Mouse (Mus musculus) liver, embryonic 12.5 days (tissue): Measurements from ENCODE around the gene Gm20458. TPM values are rescaled to one million over a fixed set of nuclear protein-coding genes. Genes with fewer than 3 reads are reported as not detected.

Experiments
- ATAC-seq: fragments of 200-750 bp; cut with Nextera tagmentation; 2 replicates; pipeline ENCODE4 v1.8.0; 2017; ENCODE audit warnings: moderate number of reproducible peaks, mild to moderate bottlenecking, moderate library complexity
- H3K27ac ChIP-seq: fragments of 300-500 bp; sonication (generic); 2 replicates; pipeline ENCODE4 v1.5.1; 2016; ENCODE audit warnings: mild to moderate bottlenecking
- H3K27me3 ChIP-seq: fragments of 300-500 bp; sonication (generic); replicated peaks from 2 replicates; pipeline ENCODE4 v1.6.1; 2016; ENCODE audit warnings: mild to moderate bottlenecking, moderate library complexity
- H3K36me3 ChIP-seq: fragments of 300-500 bp; sonication (generic); 2 replicates; pipeline ENCODE4 v1.6.1; 2016; ENCODE audit warnings: mild to moderate bottlenecking, moderate library complexity
- H3K4me1 ChIP-seq: fragments of 300-500 bp; sonication (generic); 2 replicates; pipeline ENCODE4 v1.6.1; 2016
- H3K4me2 ChIP-seq: fragments of 300-500 bp; sonication (generic); 2 replicates; pipeline ENCODE4 v1.6.1; 2016; ENCODE audit warnings: mild to moderate bottlenecking, moderate library complexity
- H3K4me3 ChIP-seq: fragments of 300-500 bp; sonication (generic); 2 replicates; pipeline ENCODE4 v1.5.1; 2016; ENCODE audit warnings: mild to moderate bottlenecking, moderate library complexity
- H3K9ac ChIP-seq: fragments of 300-500 bp; sonication (generic); 2 replicates; pipeline ENCODE4 v1.6.1; 2016; ENCODE audit warnings: mild to moderate bottlenecking, moderate library complexity
- H3K9me3 ChIP-seq: fragments of 300-500 bp; sonication (generic); replicated peaks from 2 replicates; pipeline ENCODE4 v1.6.1; 2016; ENCODE audit warnings: mild to moderate bottlenecking, moderate library complexity
- WGBS: fragments of 180-500 bp; shearing (Covaris S2); methylation state at CpG from one replicate; pipeline ENCODE4 v1.1.7; 2016; ENCODE audit not compliant: insufficient replicate concordance; 5-methylcytosine and 5-hydroxymethylcytosine counted together
- polyA plus RNA-seq: library from polyadenylated mRNA; unstranded; fragments of >200 nt; fragmentation: Nextera tagmentation; extraction: Ambion mirVana; gene quantifications from 2 replicates; pipeline ENCODE4 v1.2.1, GENCODE M21; 2016

The Gm20458 gene
- polyA plus RNA-seq, 1 experiment from 2014 or later: 5.2 TPM

DNA sequence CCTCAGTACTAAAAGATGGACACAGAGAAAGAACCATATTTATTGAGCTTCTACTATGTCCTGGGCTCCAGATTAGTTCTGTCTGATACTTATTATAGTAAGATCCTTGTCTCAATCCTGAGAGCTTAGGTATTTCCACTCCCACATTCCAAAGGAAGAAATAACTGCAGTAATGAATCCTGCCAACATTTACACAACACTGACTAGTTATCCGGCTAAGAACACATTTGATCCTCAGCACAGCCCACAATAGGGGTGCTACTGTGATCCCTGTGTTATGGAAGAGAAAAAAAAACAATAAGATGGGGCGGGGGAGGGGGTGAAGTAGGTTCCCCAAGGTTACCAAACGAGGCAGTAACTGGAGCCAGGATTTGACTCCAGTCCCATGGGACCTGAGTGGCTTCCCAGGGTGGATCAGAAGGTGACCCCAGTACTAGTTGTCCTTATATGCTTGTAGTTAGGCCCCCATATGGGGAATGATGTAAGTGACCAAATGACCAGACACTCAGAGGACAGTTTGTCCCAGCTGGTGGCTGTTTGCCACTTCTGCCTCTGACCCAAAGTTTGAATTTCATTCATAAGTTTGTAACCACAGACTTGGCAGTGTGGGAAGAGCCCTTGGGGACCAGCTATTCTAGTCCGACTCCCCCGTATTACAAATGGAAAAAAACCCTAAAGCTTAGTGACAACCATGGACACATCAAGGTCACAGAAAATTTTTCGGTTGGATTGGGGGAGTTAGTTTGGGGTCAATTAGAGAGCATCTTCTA lies 5.2 kb upstream of the Gm20458 start:
- Histone ChIP-seq H3K27me3 (peaks cover 34% of the 10 kb centered on the region), H3K4me2 (no peak overlapping the region), H3K36me3 (no peaks in the 10 kb centered on the region), H3K9ac (no peak overlapping the region), H3K4me3 (no peak overlapping the region), H3K27ac (no peak overlapping the region), H3K9me3 (no peaks in the 10 kb centered on the region), H3K4me1 (peaks cover 11% of the 10 kb centered on the region; the same call in 1 of the 2 replicates)
- no peak for ATAC-seq
- WGBS: 57% methylated on average over 6 of the region's 6 CpGs

DNA sequence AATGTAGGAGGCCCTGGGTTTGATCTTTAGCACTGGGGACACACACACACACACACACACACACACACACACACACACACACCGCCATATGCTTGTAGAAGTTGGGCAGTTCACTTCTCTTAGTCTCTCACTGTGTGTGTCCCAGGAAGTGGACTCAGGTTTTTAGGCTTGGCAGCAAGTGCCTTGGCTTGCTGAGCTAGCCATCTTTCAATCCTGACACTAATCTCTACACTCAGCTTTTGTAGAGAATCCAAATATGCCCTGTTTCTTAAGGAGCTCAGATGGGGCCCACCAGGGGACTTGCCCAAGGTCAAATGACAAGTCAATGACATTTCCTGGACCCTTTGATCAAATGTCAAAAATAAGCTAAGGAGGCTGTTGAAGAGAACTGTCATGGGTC lies 4.4 kb upstream of the Gm20458 start:
- ATAC-seq: no peak

DNA sequence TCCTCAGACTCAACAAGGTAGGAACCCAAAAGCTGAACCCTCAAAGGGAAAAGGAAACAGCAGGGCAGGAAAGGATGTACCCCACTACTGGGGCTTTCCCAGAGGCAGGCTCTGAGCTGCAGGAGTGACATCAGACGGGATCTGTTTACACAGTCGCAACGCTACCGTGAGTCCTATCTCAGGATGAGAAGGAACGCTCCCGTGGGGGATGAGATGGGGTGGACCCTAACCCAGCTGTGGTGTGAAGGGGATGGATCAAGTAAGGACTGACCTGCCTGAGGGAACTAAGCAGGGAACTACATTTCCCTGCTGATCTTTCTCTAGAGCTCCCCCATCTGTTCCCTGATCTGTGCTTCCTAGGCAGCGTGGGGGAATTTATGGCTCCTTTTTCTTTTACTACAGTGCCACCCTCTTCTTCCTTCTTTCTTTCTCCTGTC lies 3.9 kb upstream of the Gm20458 start, which contains the start of gene Sys1:
TSS of gene Sys1 (plus strand) at position 101 of the 437 bp plus-strand sequence.
- peak within 1 kb of the TSS; percentile 33 for H3K4me2 ChIP-seq
- WGBS: 4% methylated on average over 7 of the region's 7 CpGs
- H3K9me3 ChIP-seq: no peaks in the 10 kb centered on the region
- H3K27ac ChIP-seq: peak within 1 kb of the TSS; percentile 61
- H3K36me3 ChIP-seq: no peaks in the 10 kb centered on the region
- H3K4me3 ChIP-seq: no peak within 1 kb of the TSS
- H3K4me1 ChIP-seq: peaks cover 15% of the 10 kb centered on the region
- ATAC-seq: no peak
- H3K9ac ChIP-seq: peak within 1 kb of the TSS; percentile 25; the same call in 1 of the 2 replicates
- peaks cover 33% of the 10 kb centered on the region for H3K27me3 ChIP-seq

More for the DNA sequence above, 4.4 kb upstream of the Gm20458 start:
- Histone ChIP-seq H3K27ac (peak overlapping the region; percentile 52), H3K4me2 (no peak overlapping the region), H3K36me3 (no peaks in the 10 kb centered on the region), H3K4me1 (peaks cover 11% of the 10 kb centered on the region; the same call in 1 of the 2 replicates), H3K9me3 (no peaks in the 10 kb centered on the region), H3K4me3 (no peak overlapping the region), H3K9ac (no peak overlapping the region), H3K27me3 (peaks cover 34% of the 10 kb centered on the region)
- 56% methylated on average over 1 of the region's 1 CpGs for WGBS

DNA sequence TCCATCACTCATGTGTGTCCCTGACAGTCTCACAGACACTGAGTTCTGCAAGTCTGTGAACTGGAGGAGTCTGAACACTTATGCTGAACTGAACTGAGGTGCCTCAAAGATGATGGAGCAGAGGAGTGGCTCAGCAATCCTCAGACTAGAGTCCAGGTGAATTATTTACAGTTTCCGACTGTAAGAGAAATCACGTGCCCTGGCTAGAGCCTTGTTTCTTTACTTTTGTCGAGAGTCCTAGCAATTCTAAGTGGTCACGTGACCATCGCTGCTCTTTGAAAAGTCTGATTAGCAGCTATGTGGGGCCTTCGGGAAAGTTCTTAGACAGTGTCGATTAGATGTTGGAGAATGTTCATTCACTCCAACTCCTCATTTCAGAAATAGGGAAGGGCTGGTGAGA lies 2.8 kb upstream of the Gm20458 start:
- Histone ChIP-seq H3K9me3 (no peaks in the 10 kb centered on the region), H3K36me3 (peaks cover 5% of the 10 kb centered on the region), H3K9ac (no peak overlapping the region), H3K27ac (peak overlapping the region; percentile 61), H3K4me2 (no peak overlapping the region), H3K4me1 (peaks cover 25% of the 10 kb centered on the region), H3K4me3 (no peak overlapping the region), H3K27me3 (peaks cover 26% of the 10 kb centered on the region)
- ATAC-seq: no peak
- 48% methylated on average over 7 of the region's 7 CpGs for WGBS

DNA sequence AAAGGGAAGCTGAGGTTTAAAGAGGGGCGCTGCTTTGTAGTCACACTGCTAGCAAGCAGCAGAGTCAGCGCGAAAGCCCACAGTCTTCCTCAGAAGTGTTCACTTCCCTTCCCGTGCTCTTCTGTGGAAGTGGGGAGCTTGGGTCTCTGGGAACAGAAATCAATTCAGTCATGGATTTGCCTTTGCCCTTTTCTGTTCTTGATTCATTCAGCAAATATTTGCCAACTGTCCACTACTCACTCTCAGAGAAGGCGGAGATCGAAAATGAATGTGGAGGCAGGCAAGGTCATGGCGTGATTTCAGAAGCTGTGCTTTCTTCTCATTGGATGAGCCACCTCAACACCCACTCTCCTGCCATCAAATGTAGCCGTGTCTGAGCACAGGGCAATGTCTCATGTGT lies 2.2 kb upstream of the Gm20458 start:
- H3K36me3 ChIP-seq: peaks cover 11% of the 10 kb centered on the region
- H3K9me3 ChIP-seq: no peaks in the 10 kb centered on the region
- 57% methylated on average over 8 of the region's 8 CpGs for WGBS
- H3K4me1 ChIP-seq: peaks cover 29% of the 10 kb centered on the region
- peak overlapping the region; percentile 61 for H3K27ac ChIP-seq
- H3K27me3 ChIP-seq: peaks cover 23% of the 10 kb centered on the region
- no peak overlapping the region for H3K4me2 ChIP-seq
- H3K4me3 ChIP-seq: no peak overlapping the region
- ATAC-seq: no peak
- no peak overlapping the region for H3K9ac ChIP-seq

DNA sequence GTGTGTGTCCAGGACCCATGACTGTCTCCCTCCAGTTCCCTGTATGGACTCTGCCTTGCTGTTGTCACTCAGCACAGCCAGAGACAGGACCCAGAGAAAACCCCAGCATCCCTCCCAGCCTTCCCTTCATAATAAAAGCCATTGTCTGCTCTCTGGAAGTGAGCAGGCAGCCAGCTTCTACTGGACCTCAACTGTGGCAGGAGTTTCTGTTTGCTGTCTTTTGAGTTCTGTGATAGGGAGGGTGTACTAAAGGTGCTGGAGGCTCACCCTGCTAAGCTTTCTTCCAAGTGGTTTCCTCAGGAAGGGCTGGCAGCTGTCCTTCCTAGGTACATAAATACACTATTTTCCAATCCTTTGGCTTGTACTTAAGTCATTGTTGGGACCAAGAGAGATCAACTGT lies 4.4 kb downstream of the Gm20458 start:
- H3K9me3 ChIP-seq: no peaks in the 10 kb centered on the region
- H3K27ac ChIP-seq: no peak overlapping the region
- H3K4me1 ChIP-seq: peaks cover 36% of the 10 kb centered on the region
- H3K36me3 ChIP-seq: peaks cover 40% of the 10 kb centered on the region
- no peak overlapping the region for H3K9ac ChIP-seq
- ATAC-seq: no peak
- no peaks in the 10 kb centered on the region for H3K27me3 ChIP-seq
- no peak overlapping the region for H3K4me3 ChIP-seq
- no peak overlapping the region for H3K4me2 ChIP-seq

DNA sequence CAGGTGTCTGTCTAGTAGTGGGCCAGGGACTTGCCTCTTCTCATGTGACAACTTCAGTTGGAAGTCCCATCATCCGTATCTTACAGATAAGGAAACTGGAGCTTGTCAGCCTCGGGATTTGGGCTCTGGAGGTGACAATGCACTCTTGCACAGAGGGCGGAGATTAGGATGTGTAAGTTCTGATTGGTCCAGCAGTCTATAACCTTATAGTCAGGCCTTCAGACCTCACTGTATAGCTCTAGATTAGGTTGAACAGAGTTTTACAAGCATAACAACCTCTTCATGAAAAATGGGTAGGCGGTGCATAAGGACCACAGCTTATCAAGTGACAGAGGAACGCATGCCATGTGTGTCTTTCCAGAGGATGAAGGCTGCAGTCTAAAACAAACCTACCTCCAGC lies 6.0 kb downstream of the Gm20458 start:
- WGBS: 48% methylated on average over 5 of the region's 5 CpGs

DNA sequence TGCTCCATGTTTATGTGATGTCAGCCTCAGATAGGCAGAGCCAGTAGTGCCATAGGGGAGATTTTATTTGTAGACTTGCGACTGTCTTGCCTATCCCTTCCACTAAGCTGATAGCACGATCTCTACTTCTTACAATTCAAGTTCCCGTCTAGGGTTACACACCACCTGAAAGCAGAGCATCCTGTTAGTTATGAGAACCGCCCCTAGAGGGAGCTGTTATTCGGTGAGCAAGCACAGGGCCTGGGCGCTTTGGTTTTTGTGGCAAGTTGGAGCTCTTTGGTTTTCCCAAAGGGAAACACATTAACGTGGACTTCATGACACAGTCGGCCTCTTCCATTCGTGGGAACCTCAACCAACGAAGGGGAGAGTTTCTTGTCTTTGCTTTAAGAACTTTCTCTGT lies 9.5 kb downstream of the Gm20458 start:
- Histone ChIP-seq H3K4me1 (peaks cover 13% of the 10 kb centered on the region), H3K9me3 (no peaks in the 10 kb centered on the region), H3K36me3 (peaks cover 20% of the 10 kb centered on the region), H3K4me2 (no peak overlapping the region), H3K27me3 (no peaks in the 10 kb centered on the region), H3K4me3 (no peak overlapping the region), H3K9ac (no peak overlapping the region), H3K27ac (no peak overlapping the region)
- 0 out of 2 replicates have a peak, but pooled peaks have one; percentile 44 for ATAC-seq
- 20% methylated on average over 10 of the region's 10 CpGs for WGBS

More for the DNA sequence above, 6.0 kb downstream of the Gm20458 start:
- H3K9me3 ChIP-seq: no peaks in the 10 kb centered on the region
- no peaks in the 10 kb centered on the region for H3K27me3 ChIP-seq
- H3K4me1 ChIP-seq: peaks cover 33% of the 10 kb centered on the region
- H3K9ac ChIP-seq: no peak overlapping the region
- H3K36me3 ChIP-seq: peaks cover 40% of the 10 kb centered on the region
- H3K4me2 ChIP-seq: no peak overlapping the region
- H3K4me3 ChIP-seq: no peak overlapping the region
- peak; percentile 68 for ATAC-seq
- no peak overlapping the region; the same call in 1 of the 2 replicates for H3K27ac ChIP-seq

DNA sequence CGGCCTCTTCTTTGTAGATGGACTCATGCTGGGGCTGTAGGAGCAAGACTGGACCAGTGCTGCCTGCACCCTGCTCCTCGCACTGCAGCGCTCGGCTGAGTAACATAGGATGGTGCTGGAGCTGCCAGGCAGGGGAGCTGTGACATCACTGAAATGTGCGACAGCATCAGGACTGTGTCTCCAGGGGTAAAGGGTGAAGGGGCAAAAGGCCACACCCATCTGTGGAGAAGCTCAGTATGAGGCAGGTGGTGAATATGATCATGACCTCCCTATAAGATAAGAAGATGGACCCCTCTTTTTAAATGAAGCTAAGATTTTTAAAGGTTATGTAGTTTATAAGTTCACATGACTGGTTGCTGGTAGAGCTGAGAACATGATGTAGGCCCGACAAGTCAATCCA lies 12.9 kb downstream of the Gm20458 start, which contains the start of gene Trp53tg5:
TSS of gene Trp53tg5 (minus strand) at position 101 of the 400 bp plus-strand sequence.
- H3K27ac ChIP-seq: no peak within 1 kb of the TSS
- H3K9ac ChIP-seq: no peak within 1 kb of the TSS
- H3K27me3 ChIP-seq: no peaks in the 10 kb centered on the region
- ATAC-seq: no peak
- WGBS: 80% methylated on average over 6 of the region's 6 CpGs
- no peak within 1 kb of the TSS for H3K4me2 ChIP-seq
- H3K36me3 ChIP-seq: peaks cover 9% of the 10 kb centered on the region
- H3K4me3 ChIP-seq: no peak within 1 kb of the TSS
- no peaks in the 10 kb centered on the region for H3K4me1 ChIP-seq
- H3K9me3 ChIP-seq: no peaks in the 10 kb centered on the region

DNA sequence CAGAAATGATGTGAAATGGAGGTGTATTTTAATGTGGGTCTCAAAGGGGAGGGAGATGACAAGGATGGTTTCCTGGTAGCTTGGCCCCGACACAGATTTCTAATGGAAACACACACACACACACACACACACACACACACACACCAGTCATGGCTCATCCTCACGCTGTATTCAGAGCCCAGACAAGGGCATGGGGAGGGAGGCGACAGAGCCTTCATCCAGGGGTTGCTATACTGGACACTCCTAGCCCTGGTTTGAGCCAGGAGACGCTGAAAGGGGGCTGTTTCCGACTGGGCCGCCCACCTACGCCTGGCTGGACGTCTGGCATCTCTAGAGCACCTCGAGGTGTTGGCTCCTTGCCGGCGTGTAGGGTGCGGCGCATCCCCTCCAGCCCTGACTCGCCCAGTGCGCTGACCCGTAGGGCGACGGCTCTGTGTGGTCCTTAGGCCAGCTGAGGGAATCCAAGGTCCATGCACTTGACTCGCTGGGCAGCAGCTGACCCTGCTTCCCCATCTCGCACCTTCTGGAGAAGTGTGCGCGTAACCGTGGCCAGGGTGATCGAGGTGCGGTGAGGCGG lies 25.0 kb downstream of the Gm20458 start, which contains the start of gene Dbndd2:
TSS of gene Dbndd2 (plus strand) at position 426 of the 577 bp plus-strand sequence.
- peaks cover 57% of the 10 kb centered on the region for H3K27me3 ChIP-seq
- H3K36me3 ChIP-seq: 0 out of 2 replicates have a peak, but pooled peaks cover 2% of the 10 kb centered on the region
- 0 out of 2 replicates have a peak, but pooled peaks have one; percentile 28 for ATAC-seq
- no peaks in the 10 kb centered on the region for H3K9me3 ChIP-seq
- 5% methylated on average over 26 of the region's 26 CpGs for WGBS
- no peak within 1 kb of the TSS for H3K27ac ChIP-seq
- H3K4me2 ChIP-seq: peak within 1 kb of the TSS; percentile 71
- peaks cover 12% of the 10 kb centered on the region; the same call in 1 of the 2 replicates for H3K4me1 ChIP-seq
- H3K9ac ChIP-seq: peak within 1 kb of the TSS; percentile 40
- H3K4me3 ChIP-seq: peak within 1 kb of the TSS; percentile 61

DNA sequence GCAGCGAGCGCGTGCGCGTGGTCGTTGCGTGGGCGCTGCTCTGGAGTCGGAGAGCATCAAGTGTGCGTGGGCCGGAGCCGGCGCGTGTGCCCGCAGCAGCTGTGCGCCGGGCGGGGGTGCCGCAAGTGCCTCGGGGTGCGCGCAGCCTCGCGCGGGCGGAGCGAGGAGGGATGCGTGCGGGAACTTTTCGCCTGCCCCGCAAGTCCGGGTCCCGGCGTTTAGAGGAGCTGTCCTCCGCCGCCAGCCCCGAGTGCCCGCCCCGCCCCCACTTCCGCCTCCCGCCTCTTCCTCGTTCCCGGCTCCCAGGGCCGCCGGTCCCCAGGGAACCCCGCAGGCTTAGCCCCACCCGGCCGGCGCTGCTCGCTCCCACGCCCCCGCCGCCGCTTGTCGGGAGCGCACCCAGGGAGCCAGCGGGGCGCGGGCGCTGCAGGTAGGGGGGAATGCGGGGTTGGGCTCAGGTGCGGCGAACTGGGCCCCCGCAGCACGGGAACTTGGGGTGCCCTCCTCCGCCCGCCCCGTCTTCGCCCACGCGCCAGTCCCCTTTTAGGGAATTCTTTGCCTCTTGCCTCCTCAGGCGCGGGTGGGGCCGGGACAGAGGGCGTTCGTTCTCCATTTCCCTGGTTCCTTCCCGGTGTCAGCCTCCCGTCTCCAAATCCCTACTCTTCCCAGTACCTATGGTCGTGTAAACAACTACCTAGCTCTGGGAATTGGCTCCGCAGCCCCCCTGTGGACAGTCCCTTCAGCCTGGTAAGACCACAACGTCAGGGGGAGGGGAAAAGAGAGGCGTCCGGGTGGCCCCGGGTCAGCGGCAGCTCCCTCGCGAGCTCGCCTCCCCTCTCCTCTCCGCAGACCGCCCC lies 25.7 kb downstream of the Gm20458 start:
- peaks cover 12% of the 10 kb centered on the region; the same call in 1 of the 2 replicates for H3K4me1 ChIP-seq
- peak overlapping the region; percentile 40 for H3K9ac ChIP-seq
- peak overlapping the region; percentile 71 for H3K4me2 ChIP-seq
- H3K4me3 ChIP-seq: peak overlapping the region; percentile 61
- no peak overlapping the region for H3K27ac ChIP-seq
- ATAC-seq: peak; percentile 18; the same call in 1 of the 2 replicates
- H3K36me3 ChIP-seq: 0 out of 2 replicates have a peak, but pooled peaks cover 3% of the 10 kb centered on the region
- H3K27me3 ChIP-seq: peaks cover 57% of the 10 kb centered on the region
- H3K9me3 ChIP-seq: no peaks in the 10 kb centered on the region
- WGBS: under 1% methylated on average over 90 of the region's 90 CpGs
